Mouse (Mus musculus) gastrocnemius, adult 2 months (tissue): ENCODE results near the gene Grm2. TPM values are rescaled to one million over a fixed set of nuclear protein-coding genes. Genes with fewer than 3 reads are reported as not detected.
"Not testable (repeated sequence)": the region's sequence is repeated elsewhere in the genome, so short reads cannot be mapped to it uniquely, and the experiment has no call there.

Experiments
- DNase-seq: peaks from one replicate; pipeline ENCODE4 v3.0.0; 2022
- H3K27ac ChIP-seq: fragments of 200-600 bp; 2 replicates; pipeline ENCODE4 v1.8.1; 2022; ENCODE audit warnings: mild to moderate bottlenecking
- H3K4me3 ChIP-seq: fragments of 200-600 bp; 2 replicates; pipeline ENCODE4 v1.8.1; 2022; ENCODE audit warnings: mild to moderate bottlenecking, moderate library complexity
- CTCF ChIP-seq: fragments of 200-600 bp; IDR thresholded peaks from 2 replicates; pipeline ENCODE4 v1.8.1; 2022; ENCODE audit warnings: antibody characterized with exemption, mild to moderate bottlenecking, moderate library complexity
- intact Hi-C: fragments of 180-260 bp; cut with DNase I; formaldehyde crosslinking; loops from one replicate; pipeline ENCODE4 v1.15.1; 2025
- total RNA-seq, 2 experiments: library from RNA; stranded (reverse); gene quantifications; 2 replicates each; pipeline ENCODE4 v1.2.3; 2021

Grm2 gene
- total RNA-seq, 2 experiments from 2014 or later = not detected

- intact Hi-C loops = no loop called here
- peak; percentile 64 for DNase-seq
- Histone ChIP-seq H3K4me3 (no peak overlapping the region), H3K27ac (no peak overlapping the region)
- peak; percentile 71 for TF ChIP-seq CTCF
These were observed 12.8 kb downstream of the Grm2 start for GRCm38 (mm10) chr9:106643128-106643527.

GRCm38 (mm10) chr9:106641346-106641745, 14.5 kb downstream of the Grm2 start:
- no peak overlapping the region for H3K27ac ChIP-seq
- intact Hi-C loops = no loop called here
- H3K4me3 ChIP-seq = no peak overlapping the region
- TF ChIP-seq CTCF = no peak
- DNase-seq = no peak

- Histone ChIP-seq H3K4me3 (no peak overlapping the region), H3K27ac (no peak overlapping the region)
- DNase-seq = no peak
- no peak for TF ChIP-seq CTCF
- intact Hi-C loops = no loop called here
These were observed 17.7 kb downstream of the Grm2 start for GRCm38 (mm10) chr9:106638154-106638553.

DNA sequence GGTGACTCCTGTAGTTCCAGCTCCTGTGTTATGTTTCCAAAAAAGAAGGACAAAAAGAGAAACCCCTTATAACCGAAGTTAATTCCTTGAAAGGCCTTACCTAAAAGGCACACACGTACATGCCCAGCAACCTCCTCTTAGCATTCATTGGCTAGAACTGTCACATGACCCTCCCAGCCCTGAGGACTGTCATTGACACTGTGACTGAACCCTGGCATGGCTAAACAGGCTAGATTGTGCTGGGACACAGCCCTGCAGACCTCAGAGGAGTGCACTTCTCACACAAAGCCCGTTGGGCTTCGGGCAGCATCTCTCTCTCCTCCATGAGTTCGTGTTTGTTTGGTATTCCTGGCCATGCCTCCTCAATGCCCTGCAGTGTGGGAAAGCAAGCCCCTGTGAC, 23.7 kb downstream of the Grm2 start:
- no peak overlapping the region for H3K4me3 ChIP-seq
- no peak for TF ChIP-seq CTCF
- H3K27ac ChIP-seq = no peak overlapping the region
- intact Hi-C loops = no loop called here
- no peak for DNase-seq

DNA sequence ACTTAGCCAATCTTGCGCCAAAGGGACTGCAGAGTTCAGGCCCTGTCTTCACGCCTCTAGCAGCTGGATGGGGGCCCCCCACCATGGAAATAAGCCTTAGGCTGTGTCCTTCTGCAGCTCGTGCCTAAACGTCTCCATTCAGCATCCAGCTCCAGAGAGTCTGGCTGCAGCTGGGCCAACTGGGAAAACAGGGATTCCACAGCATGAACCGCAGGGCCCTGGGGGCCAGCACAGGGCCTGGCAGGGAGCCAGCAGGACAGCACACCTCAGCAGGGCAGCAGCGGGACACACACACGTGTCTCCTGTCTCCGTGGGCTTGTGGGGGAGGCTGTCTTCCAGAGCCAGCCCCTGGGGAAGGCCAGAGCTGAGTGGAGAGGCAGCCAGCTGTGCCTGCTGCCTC, 28.1 kb downstream of the Grm2 start:
- DNase-seq, H3K4me3 ChIP-seq, H3K27ac ChIP-seq, intact Hi-C loops: not testable (repeated sequence)

DNA sequence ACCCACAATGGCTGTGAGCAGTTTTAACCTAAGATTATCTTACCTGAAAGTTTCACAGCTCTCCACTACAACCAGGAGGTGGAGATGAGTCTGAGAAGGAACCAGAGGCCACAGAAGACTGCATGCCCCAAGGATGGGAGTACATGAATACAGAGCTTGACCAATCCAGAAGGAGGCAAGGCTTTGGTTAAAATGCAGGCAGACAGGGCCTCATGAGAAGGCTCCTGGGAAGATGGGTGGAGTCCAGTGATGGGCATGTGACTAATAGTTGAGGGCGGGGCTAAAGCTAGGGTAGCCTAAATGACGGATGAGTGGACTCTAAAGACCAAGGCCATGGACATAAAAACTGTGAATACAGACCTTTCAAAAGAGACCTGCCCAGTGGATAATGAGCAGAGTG, 29.6 kb downstream of the Grm2 start, which contains the start of gene Iqcf6:
TSS of gene Iqcf6 (plus strand) at position 301 of the 400 bp plus-strand sequence.
- intact Hi-C loops = no loop called here
- DNase-seq = no peak
- no peak within 1 kb of the TSS for H3K27ac ChIP-seq
- no peak within 1 kb of the TSS for H3K4me3 ChIP-seq
- TF ChIP-seq CTCF = no peak

DNA sequence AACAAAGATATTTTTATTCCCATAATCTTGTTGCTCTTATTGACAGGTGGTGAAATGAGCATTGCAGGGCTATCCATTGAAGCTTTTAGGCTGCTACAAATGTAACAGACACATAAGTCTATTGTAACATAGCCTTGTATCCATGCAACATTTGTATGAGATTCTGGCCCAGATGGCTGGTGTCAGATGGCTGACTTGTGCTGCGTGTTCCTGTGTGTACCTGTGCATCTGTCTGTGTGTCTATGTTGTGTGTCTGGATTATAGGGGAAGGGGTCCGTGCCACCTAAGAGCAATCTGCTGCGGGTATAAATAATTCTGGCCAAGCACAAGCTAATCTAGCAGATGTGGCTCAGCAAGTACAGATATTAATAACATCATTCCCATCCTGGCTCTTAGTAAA, 38.4 kb downstream of the Grm2 start:
- DNase-seq = no peak
- no peak for TF ChIP-seq CTCF
- intact Hi-C loops = no loop called here
- Histone ChIP-seq H3K4me3 (no peak overlapping the region), H3K27ac (no peak overlapping the region)

DNA sequence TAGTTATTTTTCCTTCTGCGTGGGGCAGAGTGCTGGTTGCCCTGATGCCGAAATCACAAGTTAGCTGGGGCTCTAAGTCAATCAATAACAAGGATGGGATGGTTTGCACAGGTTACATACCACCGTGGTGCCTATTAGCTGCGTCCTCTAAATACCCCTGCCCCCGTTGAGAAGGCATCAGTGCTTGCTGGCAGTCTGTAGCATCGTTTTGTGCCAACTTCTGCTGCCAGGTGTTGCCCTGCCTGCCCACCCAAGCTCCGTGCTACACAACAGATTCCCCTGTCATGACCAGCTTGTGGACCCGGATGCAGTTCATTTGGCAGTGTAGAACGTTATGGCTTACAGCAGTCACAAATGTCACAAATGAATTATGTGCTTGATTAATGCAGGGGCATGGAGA, 39.6 kb downstream of the Grm2 start:
- Histone ChIP-seq H3K4me3 (no peak overlapping the region), H3K27ac (no peak overlapping the region)
- no peak for DNase-seq
- intact Hi-C loops = no loop called here
- TF ChIP-seq CTCF = no peak

DNA sequence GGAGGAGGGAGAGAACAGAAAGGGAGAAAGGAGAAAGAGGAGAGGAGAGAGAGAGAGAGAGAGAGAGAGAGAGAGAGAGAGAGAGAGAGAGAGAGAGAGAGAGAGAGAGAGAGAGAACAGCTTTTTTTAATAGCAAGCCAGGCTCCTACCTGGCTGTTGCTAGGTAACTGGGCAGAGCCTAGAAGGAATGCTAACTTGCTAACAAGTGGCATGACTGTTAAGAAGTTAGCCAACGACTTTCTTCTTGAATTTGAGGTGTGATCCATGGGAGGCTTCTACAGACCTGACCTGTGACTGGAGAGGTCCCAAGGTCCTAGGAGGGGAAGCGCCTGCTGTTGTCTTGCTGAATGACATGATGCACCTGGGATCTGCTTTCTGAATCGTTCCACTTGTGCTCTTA, 41.3 kb downstream of the Grm2 start:
- intact Hi-C loops = no loop called here
- H3K27ac ChIP-seq = no peak overlapping the region
- no peak overlapping the region for H3K4me3 ChIP-seq
- DNase-seq = no peak
- TF ChIP-seq CTCF = no peak

DNA sequence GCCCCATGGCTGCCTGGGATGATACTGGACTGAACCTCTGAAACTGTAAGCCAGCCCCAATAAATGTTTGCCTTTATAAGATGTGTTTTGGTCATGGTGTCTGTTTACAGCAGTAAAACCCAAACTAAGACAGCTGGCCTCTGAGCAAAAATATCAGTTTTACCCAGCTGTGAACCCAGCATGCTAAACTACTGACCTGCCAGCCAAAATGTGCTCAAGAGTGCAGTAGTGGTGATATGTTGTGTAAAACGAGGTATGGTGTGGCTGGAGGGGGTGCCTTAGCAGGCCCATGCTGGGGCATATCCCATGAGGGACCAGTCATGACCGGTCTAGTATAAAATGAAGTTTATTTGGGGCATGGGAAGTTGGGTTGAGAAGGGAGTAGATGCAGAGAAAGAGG, 41.9 kb downstream of the Grm2 start:
- intact Hi-C loops = no loop called here
- no peak overlapping the region for H3K27ac ChIP-seq
- no peak for TF ChIP-seq CTCF

GRCm38 (mm10) chr9:106610727-106611126, 45.2 kb downstream of the Grm2 start:
- no peak for TF ChIP-seq CTCF
- intact Hi-C loops = no loop called here
- Histone ChIP-seq H3K4me3 (no peak overlapping the region), H3K27ac (no peak overlapping the region)
- no peak for DNase-seq

More for the DNA sequence above, 41.9 kb downstream of the Grm2 start:
- no peak for DNase-seq
- no peak overlapping the region for H3K4me3 ChIP-seq

DNA sequence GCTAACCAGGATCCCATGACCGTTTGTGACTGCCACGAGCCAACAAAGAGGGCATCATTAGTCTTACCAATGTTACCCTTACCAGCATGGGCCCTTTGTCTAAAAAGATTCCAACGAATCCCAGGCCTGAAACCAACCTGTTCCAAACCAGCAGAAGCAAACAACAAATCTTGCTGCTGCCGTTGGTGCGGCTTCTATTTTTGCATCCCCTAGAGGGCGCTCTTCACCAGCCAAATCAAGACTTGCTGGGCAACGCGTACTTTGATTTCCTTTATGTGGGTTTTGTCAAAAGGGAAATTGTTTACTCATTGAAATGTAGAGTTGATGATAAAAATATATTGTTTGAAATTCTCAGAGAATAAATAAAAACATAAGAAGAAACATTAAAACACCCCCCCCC, 55.3 kb downstream of the Grm2 start:
- Histone ChIP-seq H3K4me3 (no peak overlapping the region), H3K27ac (no peak overlapping the region)
- peak; percentile 25 for DNase-seq
- peak; percentile 65 for TF ChIP-seq CTCF
- intact Hi-C loops = no loop called here

- no peak overlapping the region for H3K27ac ChIP-seq
- intact Hi-C loops = no loop called here
- no peak overlapping the region for H3K4me3 ChIP-seq
- DNase-seq = no peak
- no peak for TF ChIP-seq CTCF
These were observed 57.4 kb downstream of the Grm2 start for GRCm38 (mm10) chr9:106598466-106598865.

- intact Hi-C loops = no loop called here
These were observed 60.0 kb downstream of the Grm2 start for GRCm38 (mm10) chr9:106595836-106596235.

GRCm38 (mm10) chr9:106595402-106595801, 60.5 kb downstream of the Grm2 start:
- H3K4me3 ChIP-seq, intact Hi-C loops, DNase-seq, H3K27ac ChIP-seq: not testable (repeated sequence)

More at GRCm38 (mm10) chr9:106595836-106596235, 60.0 kb downstream of the Grm2 start:
- Histone ChIP-seq H3K4me3 (no peak overlapping the region), H3K27ac (no peak overlapping the region)
- no peak for DNase-seq
- TF ChIP-seq CTCF = no peak

Other genes with a start within 250 kb of the Grm2 start
- gene Rpl29, start 226.6 kb downstream of the Grm2 start, total RNA-seq = 100 to 1,000 TPM; 253 to 301 TPM
- 10 to 100 TPM in 1 of 2 experiments, 1 to 10 TPM in 1; 8.2 to 14.9 TPM for gene Acy1, start 217.8 kb downstream of the Grm2 start, total RNA-seq
- gene Abhd14b, start 208.6 kb downstream of the Grm2 start, total RNA-seq = 1 to 10 TPM; 4.8 to 6.1 TPM
- gene Abhd14a, start 208.4 kb downstream of the Grm2 start, total RNA-seq = 10 to 100 TPM; 15.9 to 19.8 TPM
- 10 to 100 TPM; 63.8 to 69.0 TPM for gene Pcbp4, start 202.8 kb downstream of the Grm2 start, total RNA-seq
- under 1 TPM in 1 of 2 experiments, not detected in 1; 0.15 TPM for gene Gpr62, start 190.1 kb downstream of the Grm2 start, total RNA-seq
- 10 to 100 TPM; 23.9 to 24.7 TPM for gene Rrp9, start 180.1 kb downstream of the Grm2 start, total RNA-seq
- 10 to 100 TPM; 60.4 to 75.3 TPM for gene Parp3, start 179.1 kb downstream of the Grm2 start, total RNA-seq
- not detected for gene Iqcf1, start 156.1 kb downstream of the Grm2 start, total RNA-seq
- gene Iqcf5, start 141.5 kb downstream of the Grm2 start, total RNA-seq = not detected
- gene Iqcf3, start 94.5 kb downstream of the Grm2 start, total RNA-seq = not detected
- not detected for gene Iqcf4, start 85.1 kb downstream of the Grm2 start, total RNA-seq
- not detected for gene Iqcf6, start 29.5 kb downstream of the Grm2 start, total RNA-seq
- gene Tex264, start 29.8 kb upstream of the Grm2 start, total RNA-seq = 10 to 100 TPM; 31.7 to 32.6 TPM
- gene Rad54l2, start 133.1 kb upstream of the Grm2 start, total RNA-seq = 1 to 10 TPM; 6.4 to 6.9 TPM
- 10 to 100 TPM; 18.4 to 19.5 TPM for gene Dcaf1, start 165.8 kb upstream of the Grm2 start, total RNA-seq
- gene Rbm15b, start 231.3 kb upstream of the Grm2 start, total RNA-seq = 1 to 10 TPM; 5.9 to 7.5 TPM
- 10 to 100 TPM; 42.1 to 58.2 TPM for gene Manf, start 235.9 kb upstream of the Grm2 start, total RNA-seq